Mouse (Mus musculus): Measurements from ENCODE around the gene Nup133.
"Not testable (repeated sequence)": the region's sequence is repeated elsewhere in the genome, so short reads cannot be mapped to it uniquely, and the experiment has no call there.

Gene Nup133

DNA sequence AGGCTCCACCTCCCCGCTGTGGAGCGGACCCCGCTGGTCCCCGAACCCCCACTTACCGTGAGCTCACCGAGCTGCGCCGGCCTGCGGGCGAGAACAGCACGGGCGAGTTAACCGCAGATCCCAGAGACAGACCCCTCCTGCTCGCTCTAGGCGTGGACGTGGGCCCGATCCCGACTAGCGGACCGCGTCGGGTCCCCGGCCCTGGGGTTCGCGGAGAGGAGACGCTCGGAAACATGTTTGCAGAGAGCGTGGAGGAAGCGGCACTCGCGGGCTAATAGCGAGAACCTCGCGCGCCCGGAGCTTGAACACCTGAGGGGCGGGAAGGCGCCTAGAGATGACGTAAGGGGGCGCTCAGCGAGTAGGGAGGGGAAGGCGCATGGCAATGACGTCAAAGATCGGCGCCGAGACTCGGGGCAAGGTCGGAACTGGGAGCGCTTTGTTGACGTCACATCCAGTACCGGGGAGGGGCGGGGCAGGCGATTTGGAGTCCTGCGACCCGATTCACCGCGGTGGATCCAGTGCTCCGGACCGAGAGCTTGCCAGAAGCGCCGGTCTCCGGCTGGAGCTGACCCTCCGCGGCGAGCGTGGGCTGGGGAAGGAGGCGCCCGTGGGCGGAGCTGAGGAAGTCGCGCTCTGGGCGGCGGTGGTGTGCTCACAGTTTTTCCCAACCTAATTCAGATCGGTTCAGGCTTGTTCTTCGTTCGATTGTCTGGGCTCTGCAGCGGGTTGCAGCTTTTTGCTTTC lies at the start of gene Nup133:
TSS of gene Nup133 (minus strand) at position 324 of the 744 bp plus-strand sequence.
- in situ Hi-C loops (cut with MboI, MseI), result no loop called here

DNA sequence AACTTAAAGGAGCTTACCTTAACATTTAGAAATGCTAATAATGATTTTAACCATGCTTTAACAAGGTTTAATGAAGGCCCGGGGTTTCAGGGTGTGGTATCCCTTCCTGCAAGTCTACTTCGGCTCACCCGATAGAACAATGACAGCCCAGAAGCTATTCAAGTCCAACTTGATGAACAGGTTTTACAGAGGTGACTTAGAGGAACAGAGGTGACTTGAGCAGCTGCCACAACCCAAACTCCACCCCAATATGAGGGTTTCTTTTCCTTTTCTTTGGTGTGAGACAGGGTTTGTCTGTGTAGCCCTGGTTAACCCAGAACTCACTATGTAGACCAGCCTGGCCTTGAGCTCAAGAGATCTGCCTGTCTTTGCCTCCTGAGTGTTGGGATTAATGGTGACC lies 44.9 kb upstream of the Nup133 start:
- in situ Hi-C loops (cut with MboI, MseI), result no loop called here

DNA sequence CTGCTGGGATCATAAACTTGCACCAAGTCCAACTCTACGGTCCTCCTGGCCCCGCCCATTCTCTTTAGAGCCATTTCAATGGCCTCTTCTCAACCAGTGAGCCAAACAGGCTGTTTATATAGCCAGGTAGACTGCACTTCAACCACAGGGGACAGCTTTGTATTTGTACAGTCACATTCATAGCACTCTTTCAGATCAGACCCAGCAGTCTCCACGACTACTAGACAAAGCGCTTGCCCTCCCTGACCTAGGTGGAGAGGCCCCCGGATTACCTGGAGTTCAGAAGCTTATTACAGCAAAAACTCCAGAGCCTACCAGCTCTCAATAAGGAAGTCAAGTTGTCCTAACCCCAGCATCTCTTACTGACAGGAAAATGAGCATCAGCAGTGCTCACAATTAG lies 44.5 kb upstream of the Nup133 start:
- in situ Hi-C loops (cut with MboI, MseI), result no loop called here

DNA sequence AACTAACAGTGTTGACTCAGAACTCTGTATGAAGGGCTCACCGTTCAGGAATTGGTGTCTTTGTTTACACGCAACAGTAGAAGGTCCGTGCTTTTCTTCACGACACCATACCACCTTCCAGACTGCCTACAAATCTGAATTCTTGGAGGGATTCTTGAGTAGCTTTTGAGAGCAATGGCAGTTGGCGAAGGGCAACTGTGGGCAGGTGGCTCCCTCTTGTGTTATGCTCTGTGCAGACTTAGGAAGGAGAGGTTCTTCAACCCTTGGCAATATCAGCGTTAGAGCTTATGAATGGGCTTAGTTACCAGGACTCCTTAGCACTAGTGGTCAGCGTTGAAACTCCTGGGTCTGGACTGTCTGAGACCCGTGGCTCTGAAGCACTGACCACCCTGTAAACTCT lies 43.5 kb upstream of the Nup133 start:
- in situ Hi-C loops (cut with MboI, MseI), result no loop called here

DNA sequence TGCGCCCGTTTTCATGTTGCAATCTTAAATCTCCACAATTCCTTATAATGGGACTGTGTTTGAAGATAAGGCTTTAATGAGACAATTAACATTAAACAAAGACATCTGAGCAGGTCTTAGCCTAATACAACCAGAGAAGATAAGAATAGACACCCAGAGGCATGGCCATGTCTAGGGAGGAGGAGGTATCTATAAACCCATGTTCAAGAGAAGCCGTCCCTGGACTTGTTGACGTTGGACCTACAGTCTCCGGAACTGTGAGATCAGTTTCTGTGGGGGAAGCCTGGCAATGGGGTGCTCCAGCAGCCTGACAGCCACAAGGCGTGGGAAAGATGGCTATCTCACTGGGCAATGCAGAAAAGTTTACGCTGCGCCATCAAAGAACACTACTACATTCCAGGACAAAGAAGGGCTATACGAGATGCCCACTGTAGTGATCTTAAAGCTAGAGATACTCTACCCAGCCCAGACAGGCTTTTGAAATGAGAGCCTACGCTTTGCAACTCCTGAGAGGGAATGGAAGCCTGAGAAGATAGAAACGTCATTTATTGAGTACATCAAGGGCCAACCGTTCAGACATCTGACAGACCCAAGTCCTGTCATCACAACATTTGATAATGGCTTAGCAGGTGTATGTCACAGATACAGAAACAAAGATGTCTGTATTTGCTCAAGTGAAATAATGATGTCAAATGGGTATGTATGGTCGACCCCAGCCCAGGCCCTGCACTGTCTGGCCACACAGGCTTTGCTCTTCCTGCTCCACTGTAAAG lies 41.4 kb upstream of the Nup133 start:
- in situ Hi-C loops (cut with MboI, MseI), result no loop called here

DNA sequence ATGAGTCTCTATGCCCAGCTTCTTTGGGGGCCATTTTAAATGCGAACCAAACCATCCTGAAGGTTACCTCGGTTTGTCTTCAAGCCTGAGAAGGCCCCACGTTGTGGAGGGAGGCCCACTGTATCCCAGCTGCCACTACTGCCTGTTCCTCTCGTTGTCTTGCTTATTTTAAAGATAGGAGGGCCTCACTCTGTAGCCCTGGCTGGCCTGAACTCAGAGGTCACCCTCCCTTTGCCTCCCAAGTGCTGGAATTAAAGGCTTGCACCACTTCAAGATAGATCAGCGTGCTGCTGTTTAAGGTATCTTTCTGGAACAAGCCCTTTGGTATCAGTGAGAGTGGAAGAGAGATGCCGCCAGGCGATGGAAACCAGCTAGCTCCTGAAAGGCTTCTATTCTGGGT lies 40.1 kb upstream of the Nup133 start:
- in situ Hi-C loops (cut with MboI, MseI), result no loop called here

DNA sequence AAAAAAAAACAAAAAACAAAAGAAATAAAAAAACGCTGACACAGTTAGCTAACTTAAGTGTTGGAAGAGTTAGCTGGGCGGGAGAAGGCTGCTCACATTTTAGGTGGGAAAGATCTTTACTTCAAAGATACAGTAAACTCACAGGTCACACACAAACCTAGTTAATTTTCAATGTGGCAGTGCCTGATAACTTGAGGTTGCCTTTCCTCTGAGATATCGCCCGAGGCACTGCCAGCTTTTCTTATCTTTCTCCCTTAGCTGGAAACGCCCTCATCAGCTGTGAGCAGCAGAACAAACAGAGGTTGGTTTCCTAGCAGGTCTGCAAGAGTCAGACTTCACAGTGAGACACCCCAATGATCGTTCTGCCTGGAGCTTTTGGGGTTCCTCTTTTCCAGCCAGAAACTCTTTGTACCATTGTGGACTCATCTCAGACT lies 39.6 kb upstream of the Nup133 start:
- in situ Hi-C loops (cut with MboI, MseI), result no loop called here

DNA sequence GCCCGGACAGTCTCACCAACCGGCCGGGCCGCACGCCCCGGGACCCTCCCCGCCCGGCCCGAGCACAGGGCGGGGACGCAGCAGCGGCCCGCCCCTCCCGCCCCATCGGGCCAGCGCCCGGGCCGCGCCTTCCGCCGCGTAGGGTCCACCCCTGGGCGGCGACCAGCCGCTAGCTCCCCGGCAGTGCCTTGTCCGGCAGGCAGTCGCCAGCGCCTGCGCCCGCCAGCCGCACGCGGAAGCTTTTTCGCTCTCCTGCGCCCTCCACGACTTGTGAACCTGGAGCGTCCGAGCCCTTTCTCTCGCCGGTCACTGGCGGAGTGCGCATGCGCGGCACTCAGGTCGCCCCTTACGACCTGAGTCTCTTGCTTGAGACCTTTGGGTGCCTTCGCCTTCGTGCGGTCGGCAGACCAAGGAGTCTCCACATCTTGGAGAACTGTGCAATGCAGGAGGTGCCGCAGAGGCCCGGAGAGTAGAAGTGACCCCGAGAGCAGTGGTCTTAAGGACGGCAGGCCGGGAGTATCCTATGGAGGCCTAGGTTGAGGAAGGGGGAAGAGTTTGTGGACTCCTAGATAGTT lies 33.8 kb upstream of the Nup133 start, which contains the start of gene Abcb10:
TSS of gene Abcb10 (minus strand) at position 297 of the 575 bp plus-strand sequence.
- in situ Hi-C loops (cut with MboI, MseI), result no loop called here

DNA sequence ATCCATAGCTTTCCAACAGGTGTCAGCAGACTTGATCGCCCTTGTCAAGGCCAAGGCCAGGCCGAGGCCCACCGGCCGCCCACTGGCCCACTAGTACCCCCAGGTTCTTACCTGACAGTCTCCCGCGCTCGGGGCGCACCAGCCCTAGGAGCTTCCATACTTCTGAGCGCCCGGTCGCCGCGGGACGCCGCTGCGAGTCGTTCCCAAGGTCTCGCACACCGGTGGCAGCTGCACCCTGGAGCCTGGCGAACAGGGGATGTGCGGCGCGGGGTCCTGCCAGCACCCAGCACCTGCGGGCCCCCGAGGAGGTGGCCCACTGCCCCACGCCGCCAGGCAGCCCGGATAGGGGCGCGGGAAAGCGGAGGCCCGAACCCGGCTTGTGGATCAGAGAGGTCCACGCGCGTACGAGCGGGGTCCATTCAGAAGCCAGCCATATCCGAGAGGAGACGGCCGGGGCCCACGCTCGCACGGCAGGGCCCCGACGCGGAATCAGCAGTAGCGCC lies 33.3 kb upstream of the Nup133 start:
- in situ Hi-C loops (cut with MboI, MseI), result no loop called here

DNA sequence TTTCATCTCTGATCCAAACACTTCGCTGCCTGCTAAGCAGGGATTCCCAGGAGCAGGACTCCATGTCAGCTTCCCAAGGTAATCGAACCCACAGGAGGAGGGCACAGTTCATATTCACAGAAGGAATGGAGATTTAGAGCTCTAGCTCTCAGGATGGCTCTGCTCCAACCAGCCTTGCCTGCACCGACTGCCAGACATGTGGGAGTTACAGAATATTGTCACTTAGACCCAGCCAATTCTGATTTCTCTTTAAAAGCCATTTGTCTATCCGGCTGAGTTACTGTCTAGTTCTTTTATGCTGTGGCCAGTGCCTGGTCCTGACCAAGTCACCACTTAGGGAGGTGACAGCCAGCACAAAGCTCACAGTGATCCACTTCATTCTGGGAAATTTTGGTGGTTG lies 32.6 kb upstream of the Nup133 start:
- in situ Hi-C loops (cut with MboI, MseI), result no loop called here

DNA sequence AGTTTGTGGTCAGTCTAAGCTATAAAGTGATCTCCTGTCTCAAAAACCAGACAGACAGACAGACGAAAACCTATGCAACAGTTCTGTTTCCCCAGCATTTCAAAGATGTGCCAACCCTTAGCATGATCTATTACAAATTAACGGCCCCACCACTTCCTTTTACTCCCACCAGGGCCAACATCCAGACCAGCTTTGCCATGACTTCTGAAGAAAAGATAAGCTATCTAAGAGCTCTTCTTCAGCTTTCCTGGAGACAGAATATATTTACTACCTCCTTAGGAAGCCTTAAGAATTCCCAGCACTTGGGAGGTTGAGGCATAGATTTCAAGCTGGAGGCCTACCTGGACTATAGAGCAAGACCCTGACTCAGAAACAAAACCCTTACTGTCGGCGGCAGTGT lies 31.2 kb upstream of the Nup133 start:
- in situ Hi-C loops (cut with MboI, MseI), result no loop called here

DNA sequence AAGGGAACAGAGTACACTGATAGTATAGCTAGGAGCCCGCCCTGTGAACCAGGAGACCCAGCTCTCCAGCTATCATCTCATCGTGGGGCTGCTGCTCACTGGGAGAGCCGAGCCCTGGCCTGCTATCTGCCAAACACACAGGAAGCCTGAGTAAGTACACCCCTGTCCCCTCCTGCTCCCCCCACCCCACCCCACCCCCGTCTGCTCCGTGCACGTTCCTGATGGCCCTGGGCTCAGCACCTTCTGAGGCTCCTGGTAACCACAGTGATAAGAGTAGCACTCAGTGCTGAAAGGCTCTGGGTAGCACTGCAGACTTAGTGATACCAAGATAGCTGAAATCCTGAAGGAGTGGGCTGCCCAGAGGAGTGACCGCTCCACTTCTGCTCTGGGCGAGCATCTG lies 29.9 kb upstream of the Nup133 start:
- in situ Hi-C loops (cut with MboI, MseI), result no loop called here

DNA sequence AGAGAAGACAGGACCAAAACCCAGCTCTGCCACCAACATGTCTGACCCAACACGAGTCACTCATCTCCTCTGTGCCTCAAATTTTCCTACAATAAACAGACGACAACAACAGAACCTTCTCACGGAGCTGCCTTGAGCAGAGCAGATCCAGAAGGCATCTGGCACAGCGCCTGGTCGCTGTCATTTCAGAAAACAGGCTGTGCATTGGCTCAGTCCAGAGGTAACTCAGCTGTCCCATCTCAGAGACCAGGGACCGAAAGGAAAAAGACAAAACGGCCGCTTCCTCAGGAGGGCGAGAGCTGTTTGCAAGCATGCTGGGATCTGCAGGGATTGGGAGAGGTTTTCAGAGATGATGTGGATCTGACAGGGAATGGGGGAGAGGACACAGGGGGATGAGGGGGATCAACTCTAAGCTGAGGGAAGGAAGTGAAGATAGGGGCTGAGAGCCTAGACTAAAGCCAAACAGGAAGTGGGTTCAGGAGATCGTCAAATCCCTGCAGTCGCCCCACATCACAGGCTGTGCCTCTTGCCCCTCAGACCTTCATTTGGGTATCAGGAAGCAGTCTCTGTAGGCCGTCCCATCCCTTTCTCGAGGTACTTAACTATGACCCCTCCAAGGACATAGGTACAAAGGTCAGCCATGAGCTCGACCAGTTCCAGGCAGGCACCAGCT lies 29.2 kb upstream of the Nup133 start:
- in situ Hi-C loops (cut with MboI, MseI), result no loop called here

DNA sequence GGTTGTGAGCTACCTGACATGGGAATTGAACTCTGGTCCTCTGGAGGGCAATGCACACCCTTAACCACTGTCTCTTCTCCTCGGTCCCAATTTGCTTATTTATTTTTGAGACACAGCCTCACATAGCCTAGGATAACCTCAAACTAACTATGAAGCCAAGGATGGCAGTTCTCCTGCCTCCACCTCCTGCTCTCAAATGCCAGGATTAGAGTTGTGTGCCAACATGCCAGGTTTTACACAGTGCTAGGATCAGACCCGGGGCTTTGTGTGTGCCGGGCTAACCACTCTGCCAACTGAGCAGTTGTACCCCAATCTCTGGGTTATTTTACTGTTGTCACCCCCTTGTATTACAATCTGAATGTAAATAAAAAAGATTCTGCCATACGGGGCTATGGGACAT lies 28.4 kb upstream of the Nup133 start:
- in situ Hi-C loops (cut with MboI, MseI), result no loop called here

DNA sequence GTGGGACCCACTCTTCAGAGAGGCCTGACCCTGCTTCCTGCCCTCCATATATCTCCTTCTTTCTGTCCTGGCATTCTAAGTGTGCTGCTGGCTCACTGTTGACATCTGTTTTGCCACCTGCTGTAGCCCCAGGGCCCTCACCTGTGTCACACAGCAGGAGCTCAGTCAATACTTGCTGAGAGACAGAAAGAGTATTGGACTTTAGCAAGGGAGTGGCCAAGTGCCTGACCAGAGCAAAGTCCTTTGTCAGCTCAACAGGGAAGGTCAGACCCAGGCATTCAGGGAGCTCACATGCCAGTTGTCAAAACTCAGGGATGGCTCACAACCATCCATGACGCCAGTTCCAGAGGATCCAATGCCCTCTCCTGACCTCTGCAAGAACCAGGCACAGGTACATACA lies 24.4 kb upstream of the Nup133 start:
- in situ Hi-C loops (cut with MboI, MseI), result no loop called here

DNA sequence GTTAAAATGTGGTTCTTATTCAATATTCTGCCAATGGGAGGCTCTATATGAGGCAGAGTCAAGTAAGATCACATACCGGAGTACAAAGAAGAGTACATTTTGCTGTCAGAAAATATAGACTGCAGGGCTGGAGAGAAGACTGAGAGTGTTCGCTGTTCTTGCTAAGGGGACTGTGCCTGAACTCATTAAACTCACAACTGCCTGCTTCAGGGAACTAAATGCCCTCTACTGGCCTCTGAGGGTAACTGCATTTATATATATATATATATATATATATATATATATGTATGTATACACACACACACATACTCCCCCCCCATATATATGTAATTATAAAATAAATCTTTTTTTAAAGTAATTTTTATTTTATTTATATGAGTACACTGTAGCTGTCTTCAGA lies 17.8 kb upstream of the Nup133 start:
- in situ Hi-C loops (cut with MboI, MseI), result no loop called here

DNA sequence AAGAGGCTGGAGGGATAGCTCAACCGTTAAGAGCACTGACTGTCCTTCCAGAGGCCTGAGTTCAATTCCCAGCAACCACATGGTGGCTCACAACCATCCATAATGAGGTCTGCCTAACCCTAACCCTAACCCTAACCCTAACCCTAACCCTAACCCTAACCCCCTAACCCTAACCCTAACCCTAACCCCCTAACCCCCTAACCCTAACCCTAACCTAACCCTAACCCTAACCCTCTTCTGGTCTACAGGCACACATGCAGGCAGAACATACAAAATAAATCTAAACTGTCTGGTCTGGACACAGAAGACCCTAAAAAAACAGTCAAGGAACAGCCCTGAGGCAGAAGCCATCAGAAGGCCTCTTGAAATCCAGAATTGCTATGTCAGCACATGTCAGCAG lies 12.3 kb upstream of the Nup133 start:
- in situ Hi-C loops (cut with MboI, MseI), result no loop called here

DNA sequence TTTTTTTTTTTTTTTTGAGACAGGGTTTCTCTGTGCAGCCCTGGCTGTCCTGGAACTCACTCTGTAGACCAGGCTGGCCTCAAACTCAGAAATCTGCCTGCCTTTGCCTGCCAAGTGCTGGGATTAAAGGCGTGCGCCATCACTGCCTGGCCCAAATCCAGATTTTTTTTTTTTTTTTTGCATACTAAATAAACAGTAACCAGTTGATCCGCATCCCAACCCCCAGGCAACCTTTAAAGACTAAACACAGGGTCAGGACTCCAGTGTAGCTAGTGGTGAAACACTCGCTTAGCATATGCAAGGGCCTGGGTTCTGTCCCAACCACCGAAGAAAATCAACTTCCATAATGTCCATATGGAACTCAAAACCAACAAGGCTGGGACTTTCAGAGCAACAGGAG lies 11.5 kb upstream of the Nup133 start:
- in situ Hi-C loops (cut with MboI, MseI), result not testable (repeated sequence)

DNA sequence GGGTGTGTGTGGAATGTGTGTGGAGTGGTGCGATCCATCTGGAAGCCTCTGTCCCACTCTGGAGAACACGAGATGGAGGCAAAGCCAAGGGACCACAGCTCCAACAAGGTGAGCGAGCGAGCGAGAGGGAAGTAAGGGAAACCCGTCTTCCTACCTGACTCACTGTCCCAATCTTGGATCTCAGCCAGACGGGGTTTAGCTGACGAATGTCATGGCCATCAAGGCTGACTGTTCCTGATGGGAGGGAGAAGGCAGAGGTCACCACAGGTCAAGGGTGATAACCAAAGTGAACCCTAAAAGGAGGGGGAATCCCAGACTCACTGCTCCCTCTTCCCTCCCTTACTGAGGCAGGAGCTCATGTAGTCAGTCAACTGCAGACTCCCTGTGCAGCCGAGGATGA lies 11.0 kb upstream of the Nup133 start:
- in situ Hi-C loops (cut with MboI, MseI), result no loop called here

DNA sequence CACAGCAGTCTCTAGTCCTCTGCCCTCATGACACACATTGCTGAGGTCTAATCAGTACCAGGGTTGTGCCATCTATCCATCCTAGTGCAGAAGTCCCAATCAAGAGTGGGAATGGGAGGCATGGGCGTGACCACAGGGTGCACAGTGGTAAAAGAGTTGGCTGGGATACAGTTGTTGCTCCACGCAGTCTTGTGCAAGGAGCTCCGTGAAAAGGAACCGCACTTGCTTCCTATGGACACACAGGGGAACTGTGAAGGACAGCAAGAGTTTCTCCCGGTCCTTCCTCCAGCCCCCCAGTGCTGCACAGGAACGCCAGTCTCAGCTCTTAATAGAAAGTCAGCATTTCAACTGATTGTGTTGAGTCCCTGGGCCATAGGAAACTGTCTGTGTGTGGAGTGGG lies 10.4 kb upstream of the Nup133 start:
- in situ Hi-C loops (cut with MboI, MseI), result no loop called here

DNA sequence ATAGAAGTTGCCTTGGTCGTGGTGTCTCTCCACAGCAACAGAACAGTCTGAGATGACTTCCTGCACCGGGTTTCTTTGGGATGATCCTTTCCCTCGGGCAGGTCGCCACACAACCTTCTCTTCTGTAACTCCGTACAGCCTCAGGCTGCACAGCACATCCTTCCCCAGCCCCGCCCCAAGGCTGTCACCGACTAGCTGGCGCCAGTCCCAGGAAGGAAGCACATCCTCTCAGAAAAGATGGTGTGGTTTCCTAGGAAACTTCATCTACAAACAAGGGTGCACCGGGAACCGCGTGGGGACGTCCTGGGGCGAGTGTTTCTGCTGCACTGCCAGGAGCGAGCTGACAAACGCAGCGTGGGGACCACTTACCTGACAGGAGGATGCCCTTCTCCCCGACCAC lies 9.1 kb upstream of the Nup133 start:
- in situ Hi-C loops (cut with MboI, MseI), result no loop called here

DNA sequence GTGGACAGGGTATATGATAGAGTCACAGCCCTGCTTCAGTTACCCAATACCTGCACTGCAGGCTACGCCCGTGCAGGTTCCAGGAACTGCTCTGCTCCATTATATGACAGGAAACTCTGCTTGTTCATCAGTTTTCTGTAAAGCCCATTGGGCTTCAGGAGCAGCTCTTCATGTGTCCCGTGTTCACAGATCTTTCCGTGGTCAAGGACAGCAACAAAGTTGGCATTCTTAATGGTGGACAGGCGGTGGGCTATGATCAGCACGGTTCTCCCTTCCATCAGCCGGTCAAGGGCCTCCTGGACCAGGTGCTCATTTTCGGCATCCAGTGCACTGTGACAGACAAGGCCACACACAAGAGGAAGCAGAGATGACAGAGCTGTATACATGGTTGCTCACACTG lies 5.2 kb upstream of the Nup133 start:
- in situ Hi-C loops (cut with MboI, MseI), result no loop called here

All from T-helper 2 cell (primary cell).